Mouse (Mus musculus) limb, embryonic 12.5 days (tissue): ENCODE measurements around the gene Mrgprf. TPM values are rescaled to one million over a fixed set of nuclear protein-coding genes. Genes with fewer than 3 reads are reported as not detected.

Source experiments
- ATAC-seq: fragments of 200-750 bp; cut with Nextera tagmentation; 2 replicates; pipeline ENCODE4 v1.8.0; 2017; ENCODE audit warnings: low read depth, moderate TSS enrichment; ENCODE audit not compliant: insufficient number of reproducible peaks, insufficient read depth, low FRiP score, low TSS enrichment
- H3K27ac ChIP-seq: fragments of 300-500 bp; sonication (generic); 2 replicates; pipeline ENCODE4 v1.5.1; 2016; ENCODE audit warnings: mild to moderate bottlenecking, moderate library complexity
- H3K27me3 ChIP-seq: fragments of 300-500 bp; sonication (generic); 2 replicates; pipeline ENCODE4 v1.6.1; 2016; ENCODE audit warnings: mild to moderate bottlenecking, moderate library complexity
- H3K36me3 ChIP-seq: fragments of 300-500 bp; sonication (generic); 2 replicates; pipeline ENCODE4 v1.6.1; 2016; ENCODE audit warnings: mild to moderate bottlenecking, moderate library complexity
- H3K4me1 ChIP-seq: fragments of 300-500 bp; sonication (generic); replicated peaks from 2 replicates; pipeline ENCODE4 v1.6.1; 2016
- H3K4me2 ChIP-seq: fragments of 300-500 bp; sonication (generic); 2 replicates; pipeline ENCODE4 v1.6.1; 2016; ENCODE audit warnings: mild to moderate bottlenecking, moderate library complexity
- H3K4me3 ChIP-seq: fragments of 300-500 bp; sonication (generic); replicated peaks from 2 replicates; pipeline ENCODE4 v1.5.1; 2016; ENCODE audit warnings: mild to moderate bottlenecking
- H3K9ac ChIP-seq: fragments of 300-500 bp; sonication (generic); replicated peaks from 2 replicates; pipeline ENCODE4 v1.6.1; 2016; ENCODE audit warnings: mild to moderate bottlenecking, moderate library complexity
- H3K9me3 ChIP-seq: fragments of 300-500 bp; sonication (generic); 2 replicates; pipeline ENCODE4 v1.6.1; 2016; ENCODE audit warnings: mild to moderate bottlenecking, moderate library complexity
- WGBS: fragments of 180-500 bp; shearing (Covaris S2); methylation state at CpG from one replicate; pipeline ENCODE4 v1.1.7; 2016; 5-methylcytosine and 5-hydroxymethylcytosine counted together
- polyA plus RNA-seq: library from polyadenylated mRNA; unstranded; fragments of >200 nt; fragmentation: Nextera tagmentation; extraction: Ambion mirVana; gene quantifications from 2 replicates; pipeline ENCODE4 v1.2.1, GENCODE M21; 2016

Mrgprf gene
- 0.41 TPM in 1 of 2 replicates, not detected in the other for polyA plus RNA-seq

DNA sequence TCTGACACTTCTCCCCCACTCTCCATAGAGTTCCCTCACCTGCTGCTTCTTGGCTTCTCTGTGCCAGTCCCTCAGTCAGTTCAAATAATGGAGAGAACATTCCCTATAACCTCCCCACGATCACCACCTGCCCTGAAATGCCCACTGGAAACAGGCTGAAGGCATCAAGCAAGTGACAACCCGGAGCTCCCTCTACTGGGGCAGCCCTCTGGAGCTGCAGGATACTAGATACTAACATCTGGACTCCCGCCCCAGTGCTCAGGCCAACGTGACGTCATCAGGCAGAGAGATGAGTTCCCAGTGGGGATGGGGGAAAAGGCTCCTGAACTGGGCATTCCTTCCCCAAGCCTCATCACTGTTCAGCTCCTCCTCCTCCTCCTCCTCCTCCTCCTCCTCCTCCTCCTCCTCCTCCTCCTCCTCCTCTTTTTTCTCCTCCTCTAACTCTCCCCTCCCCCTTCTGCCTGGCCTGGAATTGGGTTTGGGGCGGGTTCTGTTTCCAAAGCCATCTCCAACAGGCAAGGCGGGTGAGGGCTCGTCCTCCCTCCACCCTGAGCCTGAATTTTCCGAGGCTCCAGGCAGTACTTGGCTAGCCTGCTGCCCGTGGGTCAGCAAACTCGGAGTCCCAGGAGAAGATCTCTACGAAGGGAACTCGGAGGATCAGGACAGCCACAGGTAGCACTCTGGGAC lies at the start of gene Mrgprf:
Gene Mrgprf, plus strand, starts transcription at position 508 of the 687 bp plus-strand sequence.
- Histone ChIP-seq H3K4me1 (peaks cover 22% of the 10 kb centered on the region), H3K9ac (no peak within 1 kb of the TSS), H3K9me3 (no peaks in the 10 kb centered on the region), H3K27ac (no peak within 1 kb of the TSS), H3K36me3 (no peaks in the 10 kb centered on the region), H3K27me3 (no peaks in the 10 kb centered on the region; the same call in none of the 2 replicates), H3K4me3 (no peak within 1 kb of the TSS), H3K4me2 (no peak within 1 kb of the TSS)
- no peak for ATAC-seq
- 41% methylated on average over 13 of the region's 13 CpGs for WGBS

GRCm38 (mm10) chr7:145252715-145253476 lies 47.7 kb upstream of the Mrgprf start:
- no peak overlapping the region for H3K4me2 ChIP-seq
- H3K27ac ChIP-seq, result no peak overlapping the region
- H3K36me3 ChIP-seq, result peaks cover 28% of the 10 kb centered on the region
- no peak overlapping the region for H3K9ac ChIP-seq
- peaks cover 7% of the 10 kb centered on the region; the same call in 1 of the 2 replicates for H3K4me1 ChIP-seq
- peak; percentile 77 for ATAC-seq
- H3K4me3 ChIP-seq, result no peak overlapping the region
- H3K27me3 ChIP-seq, result no peaks in the 10 kb centered on the region
- no peaks in the 10 kb centered on the region for H3K9me3 ChIP-seq
- WGBS, result 22% methylated on average over 8 of the region's 8 CpGs

DNA sequence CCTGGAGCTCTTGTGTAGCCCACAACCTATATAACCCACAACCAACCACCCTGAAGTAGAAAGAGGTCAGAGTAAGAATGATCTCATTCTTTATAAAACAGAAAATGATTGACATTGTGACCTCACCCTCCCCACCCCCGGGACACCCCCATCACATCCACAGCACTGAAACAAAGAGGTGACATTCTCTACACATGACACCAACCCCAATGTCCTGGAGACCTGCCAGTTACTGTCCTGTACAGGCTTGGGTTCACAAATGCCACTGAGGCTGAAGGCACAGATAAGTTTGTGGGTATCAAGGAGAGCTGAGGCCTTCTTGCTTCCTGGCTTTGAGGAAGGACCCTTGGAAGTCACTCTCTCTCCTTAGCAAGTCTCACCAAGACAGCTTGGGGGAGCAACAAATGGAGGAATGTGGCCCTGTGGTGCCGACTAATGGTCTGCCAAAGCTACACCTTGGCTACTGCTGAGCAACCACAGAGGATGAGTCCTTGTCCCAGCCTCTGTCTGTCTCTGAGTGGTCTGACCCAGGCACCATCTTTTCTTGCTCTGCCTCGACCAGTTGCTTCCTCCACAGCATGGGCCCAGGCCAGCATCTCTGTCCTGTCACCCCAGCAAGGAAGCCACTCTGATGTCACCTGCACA lies 46.5 kb upstream of the Mrgprf start:
- no peak overlapping the region for H3K27ac ChIP-seq
- peaks cover 7% of the 10 kb centered on the region; the same call in 1 of the 2 replicates for H3K4me1 ChIP-seq
- H3K9me3 ChIP-seq, result no peaks in the 10 kb centered on the region
- H3K9ac ChIP-seq, result no peak overlapping the region
- no peak overlapping the region for H3K4me3 ChIP-seq
- H3K36me3 ChIP-seq, result peaks cover 38% of the 10 kb centered on the region
- no peak overlapping the region for H3K4me2 ChIP-seq
- WGBS, result 63% methylated on average over 3 of the region's 3 CpGs
- no peak for ATAC-seq
- H3K27me3 ChIP-seq, result no peaks in the 10 kb centered on the region

- Histone ChIP-seq H3K27ac (no peak overlapping the region), H3K27me3 (no peaks in the 10 kb centered on the region), H3K9me3 (no peaks in the 10 kb centered on the region), H3K4me2 (no peak overlapping the region), H3K9ac (no peak overlapping the region), H3K4me3 (no peak overlapping the region), H3K36me3 (peaks cover 58% of the 10 kb centered on the region), H3K4me1 (peaks cover 7% of the 10 kb centered on the region; the same call in 1 of the 2 replicates)
- ATAC-seq, result no peak
- 86% methylated on average over 1 of the region's 1 CpGs for WGBS
Measured at GRCm38 (mm10) chr7:145256092-145256491, 44.5 kb upstream of the Mrgprf start.

DNA sequence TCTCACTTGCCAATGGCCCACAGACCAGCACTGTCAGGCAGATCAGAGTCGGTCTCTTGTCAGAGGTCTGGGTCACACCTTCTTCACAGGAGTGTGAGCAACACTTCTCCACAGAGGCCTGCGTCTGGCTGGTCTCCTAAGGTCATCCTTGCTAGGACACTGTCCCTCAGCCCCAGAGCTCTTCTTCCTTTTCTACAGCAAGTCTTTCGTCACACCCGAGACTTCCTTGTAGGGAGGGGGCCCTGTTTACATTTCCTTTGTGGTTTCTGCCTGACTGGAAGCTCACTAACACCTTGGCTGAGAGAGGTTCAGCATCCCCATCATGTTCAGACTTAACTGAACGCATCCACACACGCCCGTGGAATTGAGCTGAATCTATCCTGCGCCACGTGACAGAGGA lies 36.4 kb upstream of the Mrgprf start:
- Histone ChIP-seq H3K4me3 (no peak overlapping the region), H3K9ac (no peak overlapping the region), H3K36me3 (peaks cover 87% of the 10 kb centered on the region), H3K9me3 (no peaks in the 10 kb centered on the region), H3K4me1 (no peaks in the 10 kb centered on the region), H3K27ac (no peak overlapping the region), H3K4me2 (no peak overlapping the region), H3K27me3 (no peaks in the 10 kb centered on the region)
- no peak for ATAC-seq
- WGBS, result 75% methylated on average over 9 of the region's 9 CpGs

GRCm38 (mm10) chr7:145266011-145266410 lies 34.6 kb upstream of the Mrgprf start:
- 91% methylated on average over 2 of the region's 2 CpGs for WGBS
- H3K9me3 ChIP-seq, result no peaks in the 10 kb centered on the region

GRCm38 (mm10) chr7:145268890-145269289 lies 31.7 kb upstream of the Mrgprf start:
- no peak overlapping the region for H3K27ac ChIP-seq
- H3K36me3 ChIP-seq, result peaks cover 94% of the 10 kb centered on the region
- H3K4me2 ChIP-seq, result no peak overlapping the region
- ATAC-seq, result no peak
- no peaks in the 10 kb centered on the region for H3K27me3 ChIP-seq
- H3K4me3 ChIP-seq, result no peak overlapping the region
- no peaks in the 10 kb centered on the region for H3K9me3 ChIP-seq
- WGBS, result 88% methylated on average over 7 of the region's 7 CpGs
- no peaks in the 10 kb centered on the region for H3K4me1 ChIP-seq
- no peak overlapping the region for H3K9ac ChIP-seq

More at GRCm38 (mm10) chr7:145266011-145266410, 34.6 kb upstream of the Mrgprf start:
- H3K9ac ChIP-seq, result no peak overlapping the region
- no peak for ATAC-seq
- no peak overlapping the region for H3K4me2 ChIP-seq
- no peaks in the 10 kb centered on the region for H3K27me3 ChIP-seq
- H3K36me3 ChIP-seq, result peaks cover 87% of the 10 kb centered on the region
- no peak overlapping the region for H3K4me3 ChIP-seq
- H3K27ac ChIP-seq, result no peak overlapping the region
- no peaks in the 10 kb centered on the region for H3K4me1 ChIP-seq

DNA sequence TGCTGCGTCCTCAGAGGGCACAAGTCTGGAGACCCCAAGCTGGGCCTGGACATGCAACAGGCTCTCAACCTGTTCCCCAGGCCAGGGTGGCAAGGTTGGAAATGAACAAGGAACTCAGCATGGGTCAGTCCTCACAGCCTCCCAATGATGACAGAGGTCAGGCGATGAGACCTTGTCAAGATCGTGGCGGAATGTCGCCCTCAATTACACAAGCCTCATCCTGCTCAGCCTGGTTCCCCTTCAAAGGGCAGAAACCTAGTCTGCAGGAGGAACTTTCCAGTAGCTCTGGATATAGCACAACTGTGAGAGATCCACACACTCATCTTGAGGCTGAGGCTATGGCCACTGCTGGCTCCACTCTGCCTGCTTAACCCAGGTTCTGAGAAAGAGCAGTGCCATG lies 29.7 kb upstream of the Mrgprf start:
- Histone ChIP-seq H3K9ac (no peak overlapping the region), H3K27me3 (no peaks in the 10 kb centered on the region), H3K4me3 (no peak overlapping the region), H3K9me3 (no peaks in the 10 kb centered on the region), H3K4me2 (no peak overlapping the region), H3K27ac (no peak overlapping the region), H3K36me3 (peaks cover 97% of the 10 kb centered on the region), H3K4me1 (no peaks in the 10 kb centered on the region)
- WGBS, result 91% methylated on average over 5 of the region's 5 CpGs
- ATAC-seq, result no peak

DNA sequence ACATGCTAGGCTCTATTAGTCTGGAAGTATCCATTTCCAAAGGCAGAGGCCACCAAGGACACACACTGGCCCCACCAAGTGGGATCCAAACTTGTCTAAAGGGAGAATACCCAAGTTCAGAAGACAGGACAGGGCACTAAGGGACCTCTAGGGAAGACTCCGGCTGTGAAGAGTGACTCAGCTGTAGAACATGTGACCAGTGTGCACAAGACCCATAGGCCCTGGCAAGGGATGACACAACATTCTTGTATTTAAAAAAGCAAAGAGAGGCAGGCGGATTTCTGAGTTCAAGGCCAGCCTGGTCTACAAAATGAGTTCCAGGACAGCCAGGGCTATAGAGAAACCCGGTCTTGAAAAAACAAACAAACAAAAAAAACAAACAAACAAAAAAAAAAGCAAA lies 25.1 kb upstream of the Mrgprf start:
- 90% methylated on average over 3 of the region's 3 CpGs for WGBS
- no peak overlapping the region for H3K4me2 ChIP-seq
- no peaks in the 10 kb centered on the region for H3K4me1 ChIP-seq
- no peak overlapping the region for H3K4me3 ChIP-seq
- no peak for ATAC-seq
- no peak overlapping the region for H3K27ac ChIP-seq
- no peak overlapping the region for H3K9ac ChIP-seq
- H3K36me3 ChIP-seq, result peaks cover 94% of the 10 kb centered on the region
- no peaks in the 10 kb centered on the region for H3K9me3 ChIP-seq
- H3K27me3 ChIP-seq, result no peaks in the 10 kb centered on the region

GRCm38 (mm10) chr7:145281396-145281795 lies 19.2 kb upstream of the Mrgprf start:
- no peak overlapping the region for H3K4me2 ChIP-seq
- no peak for ATAC-seq
- H3K27ac ChIP-seq, result no peak overlapping the region
- H3K27me3 ChIP-seq, result no peaks in the 10 kb centered on the region
- no peak overlapping the region for H3K4me3 ChIP-seq
- H3K9ac ChIP-seq, result no peak overlapping the region
- peaks cover 27% of the 10 kb centered on the region for H3K4me1 ChIP-seq
- peaks cover 37% of the 10 kb centered on the region for H3K36me3 ChIP-seq
- WGBS, result 85% methylated on average over 4 of the region's 4 CpGs
- H3K9me3 ChIP-seq, result no peaks in the 10 kb centered on the region

- Histone ChIP-seq H3K9ac (peak overlapping the region; percentile 71), H3K9me3 (no peaks in the 10 kb centered on the region), H3K4me3 (peak overlapping the region; percentile 58), H3K27me3 (no peaks in the 10 kb centered on the region), H3K36me3 (peaks cover 22% of the 10 kb centered on the region), H3K27ac (0 out of 2 replicates have a peak overlapping the region, but pooled peaks have one; percentile 35), H3K4me1 (peaks cover 27% of the 10 kb centered on the region), H3K4me2 (peak overlapping the region; percentile 82)
- no peak for ATAC-seq
- 44% methylated on average over 4 of the region's 4 CpGs for WGBS
Measured at GRCm38 (mm10) chr7:145283041-145283440, 17.6 kb upstream of the Mrgprf start.
